Mouse (Mus musculus) heart, postnatal 0 days (tissue): ENCODE results near the gene Dnaaf5. TPM values are rescaled to one million over a fixed set of nuclear protein-coding genes. Genes with fewer than 3 reads are reported as not detected.

Experiments used
- ATAC-seq: fragments of 200-750 bp; cut with Nextera tagmentation; 2 replicates; pipeline ENCODE4 v1.8.0; 2017; ENCODE audit warnings: low read depth, moderate number of reproducible peaks, moderate library complexity; ENCODE audit not compliant: insufficient read depth
- DNase-seq: peaks from one replicate; pipeline ENCODE4 v3.0.0-alpha.2; 2016; ENCODE audit warnings: low spot score
- H3K27ac ChIP-seq: fragments of 300-500 bp; sonication (generic); 2 replicates; pipeline ENCODE4 v1.5.1; 2014; ENCODE audit warnings: low read depth, mild to moderate bottlenecking
- H3K27me3 ChIP-seq: fragments of 300-500 bp; sonication (generic); 2 replicates; pipeline ENCODE4 v1.6.1; 2014; ENCODE audit warnings: low read length, mixed read lengths; ENCODE audit not compliant: control insufficient read depth, insufficient read depth
- H3K36me3 ChIP-seq: fragments of 300-500 bp; sonication (generic); replicated peaks from 2 replicates; pipeline ENCODE4 v1.6.1; 2014; ENCODE audit warnings: low read length, mixed read lengths; ENCODE audit not compliant: control insufficient read depth, insufficient read depth
- H3K4me1 ChIP-seq: fragments of 300-500 bp; sonication (generic); 2 replicates; pipeline ENCODE4 v1.6.1; 2014; ENCODE audit warnings: antibody characterized with exemption; ENCODE audit not compliant: control insufficient read depth, insufficient read depth
- H3K4me2 ChIP-seq: fragments of 300-500 bp; sonication (generic); 2 replicates; pipeline ENCODE4 v1.6.1; 2014; ENCODE audit warnings: low read depth, mild to moderate bottlenecking, low read length, moderate library complexity
- H3K4me3 ChIP-seq: fragments of 300-500 bp; sonication (generic); 2 replicates; pipeline ENCODE4 v1.5.1; 2014; ENCODE audit warnings: low read depth, low read length
- H3K9ac ChIP-seq: fragments of 300-500 bp; sonication (generic); replicated peaks from 2 replicates; pipeline ENCODE4 v1.6.1; 2014; ENCODE audit warnings: low read depth, low read length, mixed read lengths
- H3K9me3 ChIP-seq: fragments of 300-500 bp; sonication (generic); replicated peaks from 2 replicates; pipeline ENCODE4 v1.6.1; 2016; ENCODE audit warnings: low read length; ENCODE audit not compliant: control insufficient read depth
- CTCF ChIP-seq: IDR thresholded peaks from 2 replicates; pipeline ENCODE4 v1.5.1; 2016; ENCODE audit warnings: antibody characterized with exemption, control low read depth, low read depth
- EP300 ChIP-seq: IDR thresholded peaks from 2 replicates; pipeline ENCODE4 v1.6.1; 2016; ENCODE audit warnings: antibody characterized with exemption, low read depth
- whole genome bisulfite sequencing: fragments of 180-500 bp; shearing (Covaris S2); extraction: QIAGEN DNeasy Blood & Tissue Kit; methylation state at CpG from one replicate; pipeline ENCODE4 v1.1.7; 2014; 5-methylcytosine and 5-hydroxymethylcytosine counted together
- polyA plus RNA-seq: library from polyadenylated mRNA; unstranded; fragments of >200 nt; fragmentation: Nextera tagmentation; extraction: Ambion mirVana; gene quantifications from 2 replicates; pipeline ENCODE4 v1.2.1, GENCODE M21; 2015
- total RNA-seq: library from RNA; depleted of rRNA; stranded (reverse); fragments of >200 nt; gene quantifications from 2 replicates; pipeline ENCODE4 v1.2.3, GENCODE M21; 2014; ENCODE audit warnings: low replicate concordance; rRNA removed

The Dnaaf5 gene
- total RNA-seq (23.0 and 38.1 TPM in 2 replicates), polyA plus RNA-seq (2.3 and 2.8 TPM in 2 replicates)

DNA sequence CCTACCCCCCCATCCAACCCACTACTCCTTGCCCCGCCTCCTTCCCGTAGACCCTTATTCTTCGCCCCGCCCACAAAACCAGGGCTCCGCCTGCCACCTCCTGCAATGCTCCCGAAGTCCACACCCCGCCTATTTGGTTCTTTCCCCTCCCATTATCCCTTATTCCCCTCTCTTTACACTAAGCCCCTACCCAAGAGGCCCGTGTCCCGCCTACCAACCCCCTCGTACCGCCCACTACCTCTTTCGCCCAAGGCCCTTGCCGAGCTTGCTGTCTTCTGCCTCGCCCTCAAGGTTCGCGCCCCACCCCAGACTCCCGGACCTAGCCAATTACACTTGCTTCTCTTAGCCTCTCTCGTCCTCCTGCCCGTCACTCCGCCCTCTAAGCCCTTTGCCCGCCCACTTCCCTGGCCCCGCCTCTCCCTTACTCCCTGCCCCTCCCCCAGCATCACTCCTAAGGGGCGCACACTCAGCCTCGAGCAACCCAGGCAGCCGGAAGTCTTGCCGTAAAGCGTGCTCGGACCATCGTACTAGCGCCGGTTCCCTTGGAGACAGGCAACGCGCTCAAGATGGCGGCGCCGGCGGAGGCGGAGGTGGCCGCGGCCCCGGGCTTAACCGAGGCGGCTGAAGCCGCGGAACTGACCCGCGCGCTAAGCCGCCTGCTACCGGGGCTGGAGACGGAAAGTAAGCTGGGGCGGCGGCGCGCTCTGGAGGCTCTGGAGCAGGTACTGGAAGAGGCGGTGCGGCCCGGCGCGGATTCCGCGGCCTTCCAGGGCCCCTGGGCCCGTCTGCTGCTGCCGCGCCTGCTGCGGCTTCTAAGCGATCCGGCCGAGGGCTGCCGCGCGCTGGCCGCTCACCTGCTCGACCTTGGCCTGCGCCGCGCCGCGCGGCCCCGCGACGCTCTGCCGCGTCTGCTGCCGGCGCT, at the start of gene Dnaaf5, which contains the start of gene Prkar1b:
TSS of gene Dnaaf5 (plus strand) at position 543 of the 922 bp plus-strand sequence.
TSS of gene Prkar1b (minus strand) at position 321 of the 922 bp plus-strand sequence.
- no peak for TF ChIP-seq CTCF
- no peak for TF ChIP-seq EP300
- no peaks in the 10 kb centered on the region for H3K27me3 ChIP-seq
- peak within 1 kb of the TSS; percentile 96 for H3K4me3 ChIP-seq
- peak within 1 kb of the TSS; percentile 47 for H3K27ac ChIP-seq
- peaks cover 23% of the 10 kb centered on the region for H3K36me3 ChIP-seq
- ATAC-seq (peak; percentile 98), DNase-seq (peak; percentile 99)
- H3K9ac ChIP-seq = peak within 1 kb of the TSS; percentile 73
- WGBS = under 1% methylated on average over 70 of the region's 87 CpGs
- H3K4me2 ChIP-seq = peak within 1 kb of the TSS; percentile 99
- peaks cover 9% of the 10 kb centered on the region for H3K4me1 ChIP-seq
- H3K9me3 ChIP-seq = no peaks in the 10 kb centered on the region

DNA sequence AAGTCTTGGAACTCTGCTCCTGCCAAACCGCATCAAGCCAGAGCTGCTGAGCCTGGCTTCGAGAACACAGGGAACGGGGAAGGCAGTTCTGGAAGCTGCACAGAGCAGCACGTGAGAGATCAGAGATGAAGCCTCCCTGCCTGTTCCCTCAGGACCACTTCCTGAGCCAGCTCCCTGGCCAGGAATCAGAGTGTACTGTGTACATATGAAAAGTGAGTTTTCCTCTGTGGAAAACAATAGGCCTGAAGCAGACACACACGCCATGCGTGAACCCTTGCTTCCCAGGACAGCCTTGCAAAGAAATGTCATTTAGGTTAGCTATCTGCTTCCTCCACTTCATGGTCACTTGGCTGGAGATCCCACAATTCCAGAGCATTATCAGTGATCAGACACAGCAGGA, 48.2 kb upstream of the Dnaaf5 start:
- no peak overlapping the region for H3K4me3 ChIP-seq
- ATAC-seq (no peak), DNase-seq (peak; percentile 26)
- no peak overlapping the region for H3K27ac ChIP-seq
- H3K4me2 ChIP-seq = no peak overlapping the region
- H3K4me1 ChIP-seq = peaks cover 29% of the 10 kb centered on the region
- TF ChIP-seq EP300 = no peak
- TF ChIP-seq CTCF = no peak
- no peaks in the 10 kb centered on the region; the same call in 1 of the 2 replicates for H3K9me3 ChIP-seq
- no peak overlapping the region for H3K9ac ChIP-seq
- no peaks in the 10 kb centered on the region for H3K27me3 ChIP-seq
- 23% methylated on average over 6 of the region's 6 CpGs for WGBS
- H3K36me3 ChIP-seq = no peaks in the 10 kb centered on the region

- Histone ChIP-seq H3K9ac (no peak overlapping the region), H3K27me3 (no peaks in the 10 kb centered on the region), H3K4me2 (no peak overlapping the region), H3K27ac (no peak overlapping the region), H3K9me3 (no peaks in the 10 kb centered on the region), H3K4me1 (no peaks in the 10 kb centered on the region), H3K4me3 (no peak overlapping the region), H3K36me3 (no peaks in the 10 kb centered on the region)
- no peak for DNase-seq
- WGBS = 64% methylated on average over 9 of the region's 9 CpGs
- no peak for ATAC-seq
- TF ChIP-seq EP300 (no peak), CTCF (peak; percentile 64)
These were observed 42.2 kb upstream of the Dnaaf5 start for GRCm38 (mm10) chr5:139107815-139108214.

GRCm38 (mm10) chr5:139110140-139110855, 39.7 kb upstream of the Dnaaf5 start:
- TF ChIP-seq EP300 (no peak), CTCF (no peak)
- WGBS = 84% methylated on average over 2 of the region's 2 CpGs
- H3K9me3 ChIP-seq = no peaks in the 10 kb centered on the region
- no peak for DNase-seq
- H3K4me3 ChIP-seq = no peak overlapping the region
- H3K27me3 ChIP-seq = no peaks in the 10 kb centered on the region
- ATAC-seq = no peak
- no peaks in the 10 kb centered on the region for H3K4me1 ChIP-seq
- H3K9ac ChIP-seq = no peak overlapping the region
- no peak overlapping the region for H3K4me2 ChIP-seq
- H3K27ac ChIP-seq = no peak overlapping the region
- H3K36me3 ChIP-seq = no peaks in the 10 kb centered on the region

DNA sequence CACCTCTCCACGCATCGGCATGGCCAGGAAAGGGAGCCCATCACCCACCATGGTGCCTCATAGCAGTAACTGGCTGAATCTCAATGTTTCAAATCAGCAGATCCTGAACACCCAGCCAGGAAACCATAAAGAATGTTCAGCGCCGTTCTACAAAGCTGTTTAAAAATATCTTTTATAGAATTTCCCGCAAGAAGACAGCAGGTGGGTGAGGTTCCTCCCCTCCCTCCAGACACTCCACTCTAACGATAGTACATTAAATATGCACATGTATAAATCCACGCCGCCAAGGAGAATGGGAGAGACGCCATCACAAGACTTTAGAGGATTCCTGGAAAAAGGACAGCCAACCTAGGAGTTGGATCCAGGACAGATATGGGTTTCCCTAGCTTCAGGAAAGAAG, 38.0 kb upstream of the Dnaaf5 start:
- Histone ChIP-seq H3K36me3 (no peaks in the 10 kb centered on the region), H3K4me1 (no peaks in the 10 kb centered on the region), H3K4me3 (no peak overlapping the region), H3K27ac (no peak overlapping the region), H3K27me3 (no peaks in the 10 kb centered on the region), H3K4me2 (no peak overlapping the region), H3K9me3 (no peaks in the 10 kb centered on the region), H3K9ac (no peak overlapping the region)
- no peak for DNase-seq
- ATAC-seq = no peak
- no peak for TF ChIP-seq EP300
- TF ChIP-seq CTCF = no peak
- 72% methylated on average over 9 of the region's 9 CpGs for WGBS
